Mouse (Mus musculus) kidney, postnatal 10 days (tissue): ENCODE data around the gene Ate1.
A peak's percentile ranks its signal among the peaks of the same experiment; 100 is the strongest.
"Not testable (repeated sequence)": the region's sequence is repeated elsewhere in the genome, so short reads cannot be mapped to it uniquely, and the experiment has no call there.

Experiments
- DNase-seq: peaks from one replicate; pipeline ENCODE4 v3.0.0; 2021; ENCODE audit warnings: mixed read lengths

The Ate1 gene

DNA sequence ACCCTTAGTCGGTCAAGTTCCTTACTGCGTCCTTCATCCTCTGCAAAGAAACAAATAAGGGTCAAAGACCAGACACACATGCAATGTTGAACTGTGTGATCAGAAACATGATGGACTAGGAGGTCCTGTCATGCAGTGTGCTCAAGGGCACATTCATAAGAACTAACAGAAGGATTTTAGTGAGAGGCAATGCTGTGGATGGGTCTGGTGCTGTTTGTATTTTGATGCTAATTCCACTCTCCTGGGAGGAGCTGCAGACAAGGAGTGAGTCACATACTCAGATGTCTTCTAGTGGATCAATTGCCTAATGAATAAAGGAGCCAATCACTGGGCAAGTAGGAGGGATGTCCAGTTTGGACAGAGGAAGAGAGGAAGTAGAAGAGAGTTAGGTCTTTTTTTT is 125.5 kb downstream of the Ate1 start:
- no peak for DNase-seq

DNA sequence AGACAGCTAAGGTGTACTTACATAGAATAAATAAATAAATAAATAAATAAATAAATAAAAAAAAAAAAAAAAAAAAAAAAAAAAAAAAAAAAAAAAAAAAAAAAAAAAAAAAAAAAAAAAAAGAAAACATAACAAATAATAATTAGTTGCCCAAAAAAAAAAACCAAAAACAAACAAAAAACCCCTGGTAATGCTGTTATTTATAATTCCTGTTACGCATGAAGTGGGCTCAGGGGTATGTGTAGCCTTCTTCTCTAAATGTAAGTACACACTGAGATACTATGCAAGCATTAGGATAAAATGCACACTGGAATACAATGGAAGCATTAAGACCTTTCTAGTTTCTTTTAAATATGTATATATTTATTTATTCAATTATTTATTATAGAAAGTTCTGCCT is 130.1 kb downstream of the Ate1 start:
- not testable (repeated sequence) for DNase-seq

DNA sequence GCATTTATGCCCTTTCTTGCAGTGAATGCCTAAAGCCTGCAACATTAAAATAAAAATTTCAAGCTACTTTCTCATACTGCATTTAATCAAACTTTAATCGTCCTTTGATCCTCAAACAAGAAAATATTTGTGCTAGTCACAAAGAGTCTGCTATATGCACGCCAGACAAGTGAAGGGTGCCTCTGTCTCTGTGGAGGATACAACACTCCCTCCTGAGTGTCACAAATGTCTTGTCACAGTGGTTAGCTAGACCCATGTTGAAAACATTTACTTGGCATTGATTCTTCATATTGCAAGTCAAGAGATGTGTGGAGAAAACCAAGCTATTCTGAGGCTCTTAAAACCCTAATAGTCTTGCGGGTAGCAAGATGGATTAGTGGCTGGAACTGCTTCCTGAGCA is 133.9 kb downstream of the Ate1 start:
- DNase-seq: no peak

DNA sequence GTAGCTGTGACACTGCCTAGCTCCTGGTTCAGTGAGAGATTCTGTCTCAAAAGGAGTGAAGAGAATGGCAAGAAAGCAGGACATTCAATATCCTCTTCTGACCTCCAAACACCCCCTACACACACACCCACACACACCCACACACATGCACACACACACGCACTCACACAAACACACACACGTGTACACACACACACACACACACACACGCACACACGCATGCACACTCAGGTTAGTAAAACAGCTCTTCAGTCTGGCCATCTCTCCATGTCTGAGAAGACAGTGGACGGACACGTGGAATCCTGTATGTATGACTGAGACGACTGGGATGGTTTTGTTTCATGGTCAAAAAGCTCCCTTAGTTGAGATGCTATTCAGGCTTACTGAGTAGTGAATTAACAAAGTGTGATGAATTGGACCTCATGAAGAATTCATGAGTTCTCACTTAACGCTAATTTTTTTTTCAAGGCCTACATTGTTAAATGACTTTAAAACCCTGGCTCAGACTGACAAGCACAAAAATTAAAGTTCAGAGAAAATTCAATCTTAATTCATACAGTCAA is 134.4 kb downstream of the Ate1 start:
- DNase-seq: no peak

DNA sequence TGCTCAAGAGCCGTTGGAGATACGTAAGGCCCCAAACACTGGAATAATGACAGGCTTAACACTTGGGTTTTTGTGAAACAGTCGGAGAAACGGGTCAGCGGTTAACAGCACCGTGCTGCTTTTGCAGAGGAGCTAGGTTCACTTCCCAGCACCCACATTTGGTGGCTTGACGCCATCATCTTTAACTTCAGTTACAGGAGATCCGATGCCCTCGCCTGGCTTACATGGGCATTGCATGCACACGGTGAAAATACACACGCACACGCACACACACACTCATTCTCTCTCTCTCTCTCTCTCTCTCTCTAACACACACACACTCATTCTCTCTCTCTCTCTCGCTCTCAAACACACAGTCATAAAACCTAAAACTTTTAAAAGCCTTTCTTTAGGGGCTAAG is 138.0 kb downstream of the Ate1 start:
- no peak for DNase-seq

DNA sequence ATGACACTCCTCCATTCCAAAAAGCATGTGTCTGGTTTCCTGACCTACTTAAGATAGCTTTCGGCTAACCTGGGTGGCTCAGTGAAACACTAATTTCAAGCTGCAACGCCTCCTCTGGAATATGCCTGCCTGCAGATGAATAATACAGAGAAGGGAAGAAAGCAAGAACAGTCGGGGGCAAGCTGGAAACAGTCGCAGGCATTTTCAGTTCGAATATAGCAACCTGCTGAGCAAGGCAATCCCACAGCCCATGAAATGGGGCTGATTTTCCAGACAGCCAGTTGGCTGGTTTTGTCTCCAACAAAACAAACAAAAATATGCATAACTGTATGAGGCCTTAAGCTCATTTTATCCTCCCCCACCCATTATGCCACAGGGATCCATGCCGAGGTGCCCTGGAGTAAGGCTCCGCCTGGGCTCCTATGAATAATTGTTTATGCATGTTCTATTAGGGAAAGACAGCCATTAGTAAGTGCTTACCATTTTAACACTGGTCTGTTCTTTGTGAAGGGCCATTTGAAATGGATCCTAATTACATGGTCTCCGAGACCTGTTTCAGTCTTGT is 138.7 kb downstream of the Ate1 start:
- no peak for DNase-seq

DNA sequence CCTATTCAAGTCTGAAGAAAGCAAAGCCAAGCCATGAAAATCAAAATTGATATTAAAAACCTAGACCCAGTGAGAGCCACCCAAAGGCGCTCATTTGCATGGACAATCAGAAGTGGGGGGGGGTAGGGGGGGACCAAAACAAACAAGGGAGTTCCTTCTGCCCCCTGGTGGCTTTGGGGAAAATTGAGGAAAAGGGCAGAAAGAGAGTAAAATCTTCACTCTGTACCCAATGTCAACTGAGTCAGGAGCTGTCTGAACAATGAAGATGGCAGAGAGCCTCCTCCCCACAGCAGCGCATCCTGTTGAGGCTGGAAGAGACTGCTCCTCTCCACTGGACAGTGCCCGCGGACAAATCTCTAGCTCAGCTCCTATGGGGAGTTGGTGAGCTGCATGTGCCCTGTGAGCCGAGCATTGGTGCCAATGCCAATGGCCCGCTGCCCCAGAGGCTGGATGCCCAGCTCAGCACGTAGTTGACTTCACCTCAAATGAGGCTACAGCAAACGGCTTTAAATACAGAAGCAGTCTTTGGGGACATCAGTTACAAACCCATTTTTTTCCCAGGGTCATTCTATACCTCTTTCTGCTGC is 139.3 kb downstream of the Ate1 start:
- DNase-seq: peak; percentile 47

DNA sequence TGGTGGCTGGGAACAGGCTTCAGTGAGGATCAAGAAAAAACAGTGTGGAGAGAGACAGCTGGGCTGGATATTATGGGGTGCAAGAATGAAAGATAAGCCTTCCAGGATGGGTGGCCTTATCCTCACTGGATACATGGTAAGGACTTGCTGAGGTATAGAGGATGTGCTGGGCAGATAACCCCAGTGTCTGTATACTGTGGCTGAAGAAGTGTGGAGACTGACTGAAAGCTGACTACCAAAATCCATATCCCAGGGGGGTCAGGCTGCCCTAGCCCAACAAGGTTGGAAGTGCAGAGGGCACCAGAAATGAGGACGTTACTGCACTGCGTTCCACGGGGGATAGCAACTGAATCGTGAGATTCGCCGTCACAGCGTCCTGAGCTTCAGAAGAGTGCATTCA is 139.8 kb downstream of the Ate1 start:
- no peak for DNase-seq

DNA sequence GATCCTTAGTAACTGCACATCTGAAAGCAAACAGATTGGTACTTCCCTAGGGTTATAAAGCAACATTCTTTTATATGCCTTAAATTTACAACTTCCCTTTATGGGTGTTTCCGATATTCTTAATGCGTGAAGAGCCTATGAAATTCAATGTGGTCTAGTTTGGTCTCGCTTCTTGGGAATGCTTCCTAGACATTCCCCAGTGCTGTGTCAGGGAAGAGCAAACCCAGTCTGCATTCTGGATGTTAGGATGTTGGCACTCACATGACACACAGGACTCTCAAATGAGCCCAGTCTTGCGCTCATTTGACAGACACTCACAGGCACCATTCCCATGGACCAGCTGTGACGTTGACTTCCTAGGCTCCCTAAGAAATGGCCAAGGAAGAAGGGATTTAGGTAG is 140.3 kb downstream of the Ate1 start:
- no peak for DNase-seq

DNA sequence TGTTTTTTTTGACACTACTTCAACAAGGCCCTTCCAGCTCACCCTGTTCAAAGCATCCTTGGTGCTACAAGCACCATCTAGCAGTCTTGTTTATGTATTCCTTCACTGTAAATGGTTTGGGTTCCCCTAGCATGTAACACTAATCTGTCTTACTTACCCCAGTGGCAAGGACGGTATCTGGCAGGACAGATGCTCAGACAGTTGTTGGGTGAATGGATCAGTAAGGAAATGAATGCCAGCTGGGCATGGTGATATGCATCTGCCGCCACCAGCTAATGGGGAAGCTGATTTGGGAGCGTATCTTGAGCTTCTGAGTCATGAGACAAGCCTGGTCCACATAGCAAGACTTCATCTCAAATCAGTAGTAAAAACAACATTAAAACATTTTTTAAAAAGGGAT is 141.9 kb downstream of the Ate1 start:
- DNase-seq: no peak

DNA sequence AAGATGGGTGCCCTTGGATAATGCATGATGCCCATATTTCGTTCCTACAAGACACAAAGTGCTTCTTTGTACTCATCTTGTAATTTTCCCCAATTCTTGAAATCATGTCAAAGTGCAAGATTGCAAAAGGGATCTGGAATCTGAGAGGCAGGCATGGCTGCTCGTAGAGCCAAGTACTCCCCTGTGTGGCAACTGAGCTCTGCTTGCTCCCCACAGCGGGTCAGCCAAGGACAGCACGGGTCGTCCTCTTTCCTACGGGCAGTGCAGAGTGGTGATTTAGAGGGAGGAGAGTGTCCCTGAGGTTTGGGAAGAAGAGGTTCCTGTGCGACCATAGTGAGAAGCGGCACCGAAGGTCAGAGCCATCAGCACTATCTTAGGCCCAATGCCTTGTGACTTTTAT is 145.9 kb downstream of the Ate1 start:
- no peak for DNase-seq

DNA sequence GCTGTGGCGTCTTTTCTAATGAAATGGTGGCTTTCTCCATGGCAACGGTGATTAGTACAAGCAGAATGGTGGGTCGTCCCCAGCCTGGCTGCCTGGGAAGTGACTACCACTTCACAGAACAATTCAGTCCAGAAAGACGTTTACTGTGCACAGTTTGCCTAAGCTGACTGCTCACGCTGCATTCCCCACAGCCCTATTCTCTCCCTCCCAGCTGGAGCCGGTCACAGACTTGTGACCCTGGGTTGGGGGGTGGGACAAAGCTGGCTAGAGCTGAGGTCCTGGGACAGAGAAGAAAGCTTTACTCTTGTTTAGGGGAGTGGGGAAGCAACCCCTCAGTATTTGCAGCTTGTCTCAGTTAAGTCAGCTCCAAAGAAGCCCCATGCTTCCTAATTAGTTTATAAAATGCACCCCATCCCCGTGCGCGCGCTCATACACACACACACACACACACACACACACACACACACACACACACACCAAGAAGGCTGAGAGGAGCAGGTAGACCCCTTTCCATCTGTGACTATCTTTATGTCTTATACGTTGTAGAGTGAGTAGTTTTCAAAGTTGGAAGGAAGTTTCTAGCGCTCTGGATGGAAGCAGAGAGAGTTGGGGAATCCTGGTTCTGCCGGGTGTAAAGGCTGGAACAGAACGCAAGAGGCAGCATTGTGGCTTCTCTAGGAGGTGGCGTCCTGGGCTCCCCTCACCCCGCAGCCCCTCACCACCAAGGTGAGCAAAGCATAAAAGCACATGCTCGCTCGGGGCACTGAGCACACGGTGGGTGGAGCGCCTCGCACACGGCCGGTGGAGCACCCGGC is 151.1 kb downstream of the Ate1 start:
- DNase-seq: peak; percentile 52

DNA sequence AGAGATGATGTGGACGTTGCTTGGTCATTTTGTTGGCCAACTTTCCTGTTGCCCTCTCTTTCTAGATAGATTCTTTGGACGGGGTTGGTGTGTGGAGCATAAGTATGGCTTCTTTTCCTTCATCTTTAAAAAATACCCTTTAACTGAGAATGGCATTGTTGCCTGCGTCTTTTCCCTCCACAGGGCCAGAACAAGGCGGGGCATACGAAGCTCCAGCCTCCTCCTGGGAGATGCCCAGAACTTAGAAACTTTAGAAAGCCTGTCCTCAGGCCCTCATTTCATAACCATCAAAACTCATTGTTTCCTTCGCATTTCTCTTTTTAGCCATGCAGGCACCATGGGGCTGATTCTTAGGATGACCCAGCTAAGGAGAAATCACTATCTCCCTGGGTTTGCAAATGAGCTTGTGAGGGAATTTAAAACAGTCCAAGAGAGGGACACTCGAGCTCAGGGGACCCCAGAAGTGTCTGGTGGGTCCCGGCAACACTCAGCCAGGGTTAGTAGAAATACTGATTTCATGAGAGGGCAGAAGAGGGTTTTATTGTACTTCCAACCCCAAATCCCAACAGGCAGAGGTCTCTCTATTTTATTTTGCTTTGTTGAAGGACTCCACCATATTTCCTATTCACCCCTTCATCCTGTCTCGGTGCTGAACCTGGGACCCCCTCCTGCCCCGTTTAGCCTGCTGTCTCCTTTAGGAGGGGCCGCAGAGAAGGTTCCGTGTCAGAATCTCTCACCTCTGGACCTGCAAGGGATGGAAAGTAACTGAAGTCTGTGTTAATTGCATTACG is 151.9 kb downstream of the Ate1 start:
- no peak for DNase-seq

DNA sequence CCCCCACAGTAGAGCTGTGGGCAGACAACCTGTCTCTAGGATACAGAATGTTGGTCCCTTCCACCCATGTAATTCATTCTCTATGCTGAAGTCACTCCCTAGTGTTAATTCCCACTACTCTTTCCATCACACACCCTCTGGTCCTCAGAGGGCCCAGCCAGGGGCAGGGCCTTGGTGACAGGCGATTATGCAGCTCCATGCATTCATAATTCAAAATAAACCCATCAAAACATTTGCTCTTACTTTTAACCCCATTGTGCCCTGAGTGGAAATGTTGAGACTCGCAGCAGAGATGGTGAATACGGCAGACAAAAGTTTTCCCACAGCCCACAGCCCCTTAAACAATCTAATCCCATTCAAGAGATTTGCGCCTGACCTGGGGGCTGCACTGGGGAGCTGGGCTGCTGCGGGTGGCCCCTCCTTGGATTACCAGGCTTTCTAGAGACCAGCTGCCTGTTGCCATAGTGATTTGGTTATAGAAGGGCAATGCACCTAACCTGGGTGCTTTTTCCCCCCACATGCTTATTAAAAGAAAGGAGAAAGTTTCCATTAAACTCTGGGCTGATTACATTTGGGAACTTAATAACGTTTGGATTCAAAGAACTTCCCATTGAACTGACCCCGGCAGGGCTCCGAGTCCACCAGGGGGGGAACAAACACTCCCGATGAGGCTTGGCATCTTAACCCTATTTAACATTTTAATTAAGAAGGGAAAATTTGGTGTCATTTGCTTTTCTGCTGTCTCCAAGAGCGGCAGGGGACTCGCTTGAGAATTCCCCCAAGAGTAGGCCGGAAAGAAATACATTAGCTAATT is 152.7 kb downstream of the Ate1 start:
- DNase-seq: no peak

DNA sequence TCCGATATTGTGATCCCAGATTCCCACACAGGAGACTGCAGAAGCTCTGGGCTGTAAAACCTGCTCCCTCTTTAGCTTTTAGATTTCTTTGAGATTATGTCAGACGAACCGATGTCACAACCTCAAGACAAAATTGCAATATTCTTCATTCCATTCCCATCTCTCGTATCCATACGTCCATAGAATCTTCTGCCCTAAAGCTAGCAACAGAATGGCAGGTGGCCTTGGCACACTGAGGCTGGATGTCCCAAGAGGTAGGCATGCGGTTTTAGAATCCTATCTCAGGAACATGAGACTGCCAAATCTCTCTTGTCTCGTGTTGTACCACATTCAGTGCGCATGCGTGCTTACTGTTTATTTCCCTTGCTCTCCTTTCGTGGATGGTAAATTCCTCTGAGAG is 154.5 kb downstream of the Ate1 start:
- DNase-seq: no peak
